Mouse (Mus musculus) small intestine, adult 2 months (tissue): ENCODE measurements at regions not wholly inside any gene's neighbourhood (a gene's known extent, or its start where the extent isn't known, plus 50 kb on each side); places are given as distances from the start of the nearest gene placed in this dataset.

Experiments used
- CTCF ChIP-seq: fragments of 200-500 bp; IDR thresholded peaks from 2 replicates; pipeline ENCODE4 v1.5.1; 2012; ENCODE audit warnings: low read depth, mild to moderate bottlenecking, control low read depth, inconsistent platforms, low read length, moderate library complexity, mixed read lengths; ENCODE audit not compliant: insufficient replicate concordance, insufficient read length; ENCODE audit errors: extremely low read depth
- POLR2A ChIP-seq: fragments of 200-500 bp; IDR thresholded peaks from 2 replicates; pipeline ENCODE4 v1.6.1; 2012; ENCODE audit warnings: low read depth, mild to moderate bottlenecking, control low read depth, inconsistent platforms, low read length, moderate library complexity

- TF ChIP-seq POLR2A (no peak), CTCF (no peak)
These were observed 137.4 kb downstream of the Nuak1 start for GRCm38 (mm10) chr10:84302821-84303520.
